Mouse (Mus musculus) liver, postnatal 0 days (tissue): Measurements from ENCODE around the gene Tedc1. TPM values are rescaled to one million over a fixed set of nuclear protein-coding genes. Genes with fewer than 3 reads are reported as not detected.

Experiments used
- ATAC-seq: fragments of 200-750 bp; cut with Nextera tagmentation; 2 replicates; pipeline ENCODE4 v1.8.0; 2017; ENCODE audit warnings: mild to moderate bottlenecking, moderate library complexity
- DNase-seq: peaks from one replicate; pipeline ENCODE4 v3.0.0-alpha.2; 2016
- H3K27ac ChIP-seq: fragments of 300-500 bp; sonication (generic); 2 replicates; pipeline ENCODE4 v1.5.1; 2014; ENCODE audit warnings: antibody characterized with exemption, moderate library complexity, mild to moderate bottlenecking, low read depth
- H3K27me3 ChIP-seq: fragments of 300-500 bp; sonication (generic); 2 replicates; pipeline ENCODE4 v1.6.1; 2014; ENCODE audit warnings: low read length, control low read depth, mixed read lengths; ENCODE audit not compliant: insufficient read depth
- H3K36me3 ChIP-seq: fragments of 300-500 bp; sonication (generic); replicated peaks from 2 replicates; pipeline ENCODE4 v1.6.1; 2014; ENCODE audit warnings: mild to moderate bottlenecking, control low read depth, low read length, moderate library complexity, mixed read lengths; ENCODE audit not compliant: insufficient read depth
- H3K4me1 ChIP-seq: fragments of 300-500 bp; sonication (generic); 2 replicates; pipeline ENCODE4 v1.6.1; 2014; ENCODE audit warnings: antibody characterized with exemption, mild to moderate bottlenecking, control low read depth; ENCODE audit not compliant: insufficient read depth
- H3K4me2 ChIP-seq: fragments of 300-500 bp; sonication (generic); 2 replicates; pipeline ENCODE4 v1.6.1; 2014; ENCODE audit warnings: low read depth, mild to moderate bottlenecking, low read length, moderate library complexity, mixed read lengths
- H3K4me3 ChIP-seq: fragments of 300-500 bp; sonication (generic); 2 replicates; pipeline ENCODE4 v1.5.1; 2014; ENCODE audit warnings: low read depth, low read length
- H3K9ac ChIP-seq: fragments of 300-500 bp; sonication (generic); replicated peaks from 2 replicates; pipeline ENCODE4 v1.6.1; 2014; ENCODE audit warnings: mild to moderate bottlenecking, moderate library complexity
- H3K9me3 ChIP-seq: fragments of 300-500 bp; sonication (generic); 2 replicates; pipeline ENCODE4 v1.6.1; 2016; ENCODE audit warnings: mild to moderate bottlenecking, control low read depth, low read length, mixed read lengths
- CTCF ChIP-seq: sonication (generic); IDR thresholded peaks from 2 replicates; pipeline ENCODE4 v1.5.1; 2016; ENCODE audit warnings: antibody characterized with exemption, low read depth
- EP300 ChIP-seq: IDR thresholded peaks from 2 replicates; pipeline ENCODE4 v1.6.1; 2016; ENCODE audit warnings: antibody characterized with exemption, low read depth, mild to moderate bottlenecking
- WGBS: fragments of 180-500 bp; shearing (Covaris S2); extraction: QIAGEN DNeasy Blood & Tissue Kit; methylation state at CpG from one replicate; pipeline ENCODE4 v1.1.7; 2014; ENCODE audit not compliant: insufficient replicate concordance; 5-methylcytosine and 5-hydroxymethylcytosine counted together
- polyA plus RNA-seq: library from polyadenylated mRNA; unstranded; fragments of >200 nt; fragmentation: Nextera tagmentation; extraction: Ambion mirVana; gene quantifications from 2 replicates; pipeline ENCODE4 v1.2.1, GENCODE M21; 2015

The Tedc1 gene
- polyA plus RNA-seq, 1 experiment from 2014 or later = 4.6 TPM

- 0 out of 2 replicates have a peak, but pooled peaks cover 3% of the 10 kb centered on the region for H3K4me1 ChIP-seq
- TF ChIP-seq CTCF (no peak), EP300 (no peak)
- H3K36me3 ChIP-seq = peaks cover 35% of the 10 kb centered on the region
- H3K27ac ChIP-seq = no peak overlapping the region
- no peak overlapping the region for H3K9ac ChIP-seq
- ATAC-seq (no peak), DNase-seq (no peak)
- H3K4me2 ChIP-seq = no peak overlapping the region
- H3K27me3 ChIP-seq = no peaks in the 10 kb centered on the region
- WGBS = 79% methylated on average over 16 of the region's 16 CpGs
- no peak overlapping the region for H3K4me3 ChIP-seq
- H3K9me3 ChIP-seq = no peaks in the 10 kb centered on the region
These were observed 41.2 kb upstream of the Tedc1 start for GRCm38 (mm10) chr12:113114856-113115538.

DNA sequence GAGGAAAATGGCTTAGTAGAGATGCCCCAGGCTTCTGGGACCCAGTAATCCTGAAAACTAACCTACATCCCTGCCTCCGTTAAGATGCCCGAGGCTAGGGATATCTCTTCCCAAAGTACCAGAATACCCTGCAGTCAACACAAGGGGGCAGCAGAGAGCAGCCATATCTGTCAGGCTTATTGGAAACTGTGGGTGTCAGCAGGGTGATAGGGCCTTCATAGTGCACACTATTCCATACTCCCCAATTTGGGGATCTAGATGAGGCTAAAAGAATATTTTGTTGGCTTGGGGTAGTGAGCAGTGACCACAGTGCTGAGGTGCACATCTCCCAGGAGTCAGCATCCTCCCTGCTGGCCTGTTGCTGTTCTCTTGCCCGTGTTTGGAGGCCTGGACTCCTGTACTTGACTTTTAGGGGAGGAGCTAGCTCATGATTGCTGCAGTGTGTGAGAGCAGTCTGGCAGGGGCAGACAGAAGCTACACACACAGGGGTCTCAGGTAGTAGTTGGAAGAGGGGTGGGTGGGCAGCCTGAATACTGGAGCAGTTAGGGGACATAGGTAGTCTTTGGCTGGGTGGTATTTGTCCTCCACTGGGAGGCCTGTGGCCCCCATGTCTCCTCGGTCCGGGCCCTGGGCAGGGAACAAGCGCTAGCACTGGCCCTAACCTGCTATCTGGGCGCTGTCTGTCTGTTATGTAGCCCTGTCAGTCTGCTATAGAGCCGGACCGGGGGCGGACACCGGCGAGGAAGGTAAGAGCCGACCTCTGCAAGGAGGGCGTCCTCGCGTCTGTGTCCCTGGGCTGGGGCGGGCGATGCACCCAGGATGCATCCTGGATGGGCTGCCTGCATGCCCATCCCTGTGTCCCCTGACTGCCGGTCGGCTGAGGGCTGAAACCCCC, 36.5 kb upstream of the Tedc1 start:
- no peak overlapping the region for H3K4me2 ChIP-seq
- H3K36me3 ChIP-seq = peaks cover 68% of the 10 kb centered on the region
- no peaks in the 10 kb centered on the region for H3K9me3 ChIP-seq
- no peaks in the 10 kb centered on the region for H3K4me1 ChIP-seq
- no peak overlapping the region for H3K4me3 ChIP-seq
- peak; percentile 87 for DNase-seq
- TF ChIP-seq EP300 (no peak), CTCF (peak; percentile 98)
- H3K27me3 ChIP-seq = no peaks in the 10 kb centered on the region
- 89% methylated on average over 20 of the region's 20 CpGs for WGBS
- no peak overlapping the region for H3K9ac ChIP-seq
- peak; percentile 76 for ATAC-seq
- no peak overlapping the region for H3K27ac ChIP-seq

- Histone ChIP-seq H3K4me3 (no peak overlapping the region), H3K27ac (no peak overlapping the region), H3K27me3 (no peaks in the 10 kb centered on the region), H3K36me3 (peaks cover 88% of the 10 kb centered on the region), H3K9me3 (no peaks in the 10 kb centered on the region), H3K9ac (no peak overlapping the region), H3K4me2 (no peak overlapping the region), H3K4me1 (no peaks in the 10 kb centered on the region)
- no peak for TF ChIP-seq EP300
- WGBS = 73% methylated on average over 6 of the region's 6 CpGs
- DNase-seq (no peak), ATAC-seq (0 out of 2 replicates have a peak, but pooled peaks have one; percentile 27)
These were observed 31.5 kb upstream of the Tedc1 start for GRCm38 (mm10) chr12:113124726-113125125.

DNA sequence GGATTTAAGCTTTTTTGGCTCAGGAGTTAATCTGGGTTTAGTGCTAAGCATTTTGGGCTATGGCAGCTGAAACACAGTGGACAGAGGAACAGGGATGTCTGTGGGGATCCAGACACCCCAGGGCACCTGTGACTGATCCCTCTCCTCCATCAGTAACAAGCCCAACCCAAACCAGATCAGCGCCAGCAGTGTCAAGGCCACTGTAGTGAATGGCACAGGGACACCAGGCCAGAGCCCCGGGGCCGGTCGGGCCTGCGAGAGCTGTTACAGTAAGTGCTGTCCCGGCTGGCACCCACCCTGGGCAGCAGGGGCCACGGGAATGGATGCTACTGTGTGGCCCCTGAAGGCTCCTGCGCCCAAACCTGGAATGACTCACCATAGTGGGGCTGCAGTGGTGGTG, 25.5 kb upstream of the Tedc1 start:
- Histone ChIP-seq H3K9me3 (no peaks in the 10 kb centered on the region), H3K4me3 (no peak overlapping the region), H3K9ac (no peak overlapping the region), H3K4me2 (no peak overlapping the region), H3K4me1 (no peaks in the 10 kb centered on the region), H3K27me3 (no peaks in the 10 kb centered on the region), H3K27ac (no peak overlapping the region), H3K36me3 (peaks cover 91% of the 10 kb centered on the region)
- TF ChIP-seq CTCF = no peak
- TF ChIP-seq EP300 = no peak
- DNase-seq (no peak), ATAC-seq (no peak)
- WGBS = 96% methylated on average over 8 of the region's 8 CpGs

DNA sequence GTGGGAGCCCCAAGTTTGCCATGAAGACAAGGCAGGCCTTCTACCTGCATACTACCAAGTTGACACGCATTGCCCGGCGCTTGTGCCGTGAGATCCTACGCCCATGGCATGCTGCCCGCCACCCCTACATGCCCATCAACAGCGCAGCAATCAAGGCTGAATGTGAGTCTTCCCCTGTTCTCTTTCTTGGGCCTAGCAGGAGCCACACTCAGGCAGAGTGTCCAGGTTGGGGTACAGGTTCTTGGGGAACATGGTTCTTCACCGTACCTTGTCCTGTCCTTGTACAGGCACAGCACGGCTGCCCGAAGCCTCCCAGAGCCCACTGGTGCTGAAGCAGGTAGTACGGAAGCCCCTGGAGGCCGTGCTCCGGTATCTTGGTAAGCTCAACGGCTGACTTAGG, 24.6 kb upstream of the Tedc1 start:
- H3K4me1 ChIP-seq = no peaks in the 10 kb centered on the region
- 94% methylated on average over 14 of the region's 14 CpGs for WGBS
- H3K27me3 ChIP-seq = no peaks in the 10 kb centered on the region
- no peak overlapping the region for H3K4me2 ChIP-seq
- ATAC-seq (no peak), DNase-seq (no peak)
- no peak for TF ChIP-seq CTCF
- no peak for TF ChIP-seq EP300
- H3K9ac ChIP-seq = no peak overlapping the region
- no peaks in the 10 kb centered on the region for H3K9me3 ChIP-seq
- no peak overlapping the region for H3K4me3 ChIP-seq
- no peak overlapping the region for H3K27ac ChIP-seq
- H3K36me3 ChIP-seq = peaks cover 94% of the 10 kb centered on the region

DNA sequence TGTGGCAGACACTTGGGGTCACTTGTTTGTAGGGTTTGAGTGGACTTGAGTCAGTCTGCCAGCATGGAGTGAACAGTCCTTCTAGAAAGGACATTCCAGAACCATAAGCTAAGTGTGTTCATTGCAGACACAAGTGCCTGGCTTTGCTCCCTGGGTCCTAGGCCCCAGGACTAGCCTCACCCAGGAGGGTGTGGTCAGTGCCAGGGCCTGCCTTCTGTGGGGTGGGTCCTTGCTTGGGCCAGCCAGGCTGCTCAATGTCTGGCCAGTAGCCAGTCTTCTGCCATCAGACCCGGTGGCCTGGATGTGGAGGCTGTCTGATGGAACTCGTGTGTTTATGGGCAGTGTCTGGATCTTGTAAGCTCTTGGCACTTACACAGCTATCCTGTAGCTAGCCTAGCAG, 23.7 kb upstream of the Tedc1 start:
- ATAC-seq = 0 out of 2 replicates have a peak, but pooled peaks have one; percentile 19
- 64% methylated on average over 2 of the region's 2 CpGs for WGBS
- no peak overlapping the region for H3K27ac ChIP-seq
- TF ChIP-seq CTCF (no peak), EP300 (no peak)
- H3K36me3 ChIP-seq = peaks cover 91% of the 10 kb centered on the region
- no peaks in the 10 kb centered on the region for H3K27me3 ChIP-seq
- no peak overlapping the region for H3K4me2 ChIP-seq
- no peaks in the 10 kb centered on the region for H3K9me3 ChIP-seq
- H3K4me1 ChIP-seq = no peaks in the 10 kb centered on the region
- H3K4me3 ChIP-seq = no peak overlapping the region
- no peak for DNase-seq
- H3K9ac ChIP-seq = no peak overlapping the region
